Mouse (Mus musculus): ENCODE measurements around the gene 2900011O08Rik. TPM values are rescaled to one million over a fixed set of nuclear protein-coding genes. Genes with fewer than 3 reads are reported as not detected.
"Not testable (repeated sequence)": the region's sequence is repeated elsewhere in the genome, so short reads cannot be mapped to it uniquely, and the experiment has no call there.

2900011O08Rik gene
- polyA plus RNA-seq, 1 experiment from 2014 or later: 1.6 TPM

- Histone ChIP-seq H3K4me2 (no peak overlapping the region), H3K4me1 (replicated peaks) (no peaks in the 10 kb centered on the region), H3K9me3 (replicated peaks) (peaks cover 11% of the 10 kb centered on the region; the same call in 1 of the 2 replicates), H3K27ac (ENCODE audit: poor library complexity, severe bottlenecking) (no peak overlapping the region), H3K36me3 (no peaks in the 10 kb centered on the region), H3K9ac (no peak overlapping the region), H3K27me3 (replicated peaks) (no peaks in the 10 kb centered on the region), H3K4me3 (no peak overlapping the region)
- 86% methylated on average over 8 of the region's 8 CpGs for WGBS
- ATAC-seq (ENCODE audit: insufficient number of reproducible peaks, low FRiP score): no peak
Measured at GRCm38 (mm10) chr16:13972051-13972450, 14.4 kb upstream of the 2900011O08Rik start.

GRCm38 (mm10) chr16:13976358-13976896 lies 10.0 kb upstream of the 2900011O08Rik start:
- not testable (repeated sequence) for H3K4me1 ChIP-seq (replicated peaks); H3K4me2 ChIP-seq; H3K27ac ChIP-seq (ENCODE audit: poor library complexity, severe bottlenecking); H3K4me3 ChIP-seq; ATAC-seq (ENCODE audit: insufficient number of reproducible peaks, low FRiP score); H3K36me3 ChIP-seq; H3K9ac ChIP-seq; H3K27me3 ChIP-seq (replicated peaks)
- 82% methylated on average over 4 of the region's 4 CpGs for WGBS
- H3K9me3 ChIP-seq (replicated peaks): peaks cover 11% of the 10 kb centered on the region; the same call in 1 of the 2 replicates

GRCm38 (mm10) chr16:13977026-13977425 lies 9.4 kb upstream of the 2900011O08Rik start:
- H3K4me2 ChIP-seq; H3K27me3 ChIP-seq (replicated peaks); H3K27ac ChIP-seq (ENCODE audit: poor library complexity, severe bottlenecking); H3K4me1 ChIP-seq (replicated peaks); H3K9ac ChIP-seq; H3K4me3 ChIP-seq; H3K36me3 ChIP-seq; ATAC-seq (ENCODE audit: insufficient number of reproducible peaks, low FRiP score): not testable (repeated sequence)
- H3K9me3 ChIP-seq (replicated peaks): peaks cover 11% of the 10 kb centered on the region; the same call in 1 of the 2 replicates
- WGBS: 45% methylated on average over 1 of the region's 1 CpGs

DNA sequence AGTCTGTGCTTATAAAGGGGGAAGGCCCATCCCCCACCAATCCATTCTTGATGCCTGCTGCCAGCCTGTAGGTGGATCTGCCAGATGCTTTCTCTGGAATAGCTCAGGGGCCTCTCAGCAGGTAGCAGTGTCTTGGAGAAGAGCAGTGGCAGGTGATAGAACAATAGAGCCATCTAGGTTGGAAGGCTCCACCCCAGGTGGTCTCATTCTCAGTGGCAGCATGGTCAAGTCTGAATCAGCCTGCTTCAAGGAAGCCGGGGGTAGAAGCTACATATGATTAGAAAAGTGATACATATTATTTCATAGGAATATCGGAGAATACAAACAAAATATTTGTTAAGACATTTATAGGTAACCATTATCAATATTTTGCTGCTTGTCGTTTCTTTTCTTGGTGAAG lies 4.7 kb upstream of the 2900011O08Rik start:
- H3K4me3 ChIP-seq: not testable (repeated sequence)
- WGBS: 67% methylated on average over 3 of the region's 3 CpGs

DNA sequence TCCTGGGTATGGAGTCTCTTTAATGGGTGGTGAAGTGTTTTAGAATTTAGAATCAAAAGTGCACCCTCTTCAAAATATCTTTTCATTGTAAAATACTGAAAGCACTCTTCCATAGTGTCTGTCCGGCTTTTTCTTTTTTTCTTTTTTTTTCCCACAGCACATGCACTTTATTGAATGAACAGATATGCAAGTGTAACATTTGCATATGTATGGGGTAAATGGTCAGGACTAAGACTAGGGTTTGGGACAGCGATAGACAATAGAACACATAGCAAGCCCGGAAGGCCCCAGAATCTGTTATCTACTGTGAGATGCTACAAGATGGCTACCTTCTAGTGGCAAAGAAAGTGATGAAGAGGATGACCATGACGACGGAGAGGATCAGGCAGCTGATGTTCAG lies 3.2 kb upstream of the 2900011O08Rik start:
- no peak for ATAC-seq (ENCODE audit: insufficient number of reproducible peaks, low FRiP score)
- WGBS: 79% methylated on average over 5 of the region's 5 CpGs
- Histone ChIP-seq H3K4me3 (no peak overlapping the region), H3K36me3 (no peaks in the 10 kb centered on the region), H3K9me3 (replicated peaks) (no peaks in the 10 kb centered on the region), H3K4me1 (replicated peaks) (peaks cover 8% of the 10 kb centered on the region; the same call in 1 of the 2 replicates), H3K27ac (ENCODE audit: poor library complexity, severe bottlenecking) (no peak overlapping the region), H3K27me3 (replicated peaks) (peaks cover 21% of the 10 kb centered on the region), H3K9ac (no peak overlapping the region), H3K4me2 (no peak overlapping the region)

More for the DNA sequence above, 4.7 kb upstream of the 2900011O08Rik start:
- H3K9me3 ChIP-seq (replicated peaks); H3K4me2 ChIP-seq; H3K27ac ChIP-seq (ENCODE audit: poor library complexity, severe bottlenecking); ATAC-seq (ENCODE audit: insufficient number of reproducible peaks, low FRiP score); H3K4me1 ChIP-seq (replicated peaks); H3K27me3 ChIP-seq (replicated peaks); H3K9ac ChIP-seq; H3K36me3 ChIP-seq: not testable (repeated sequence)

DNA sequence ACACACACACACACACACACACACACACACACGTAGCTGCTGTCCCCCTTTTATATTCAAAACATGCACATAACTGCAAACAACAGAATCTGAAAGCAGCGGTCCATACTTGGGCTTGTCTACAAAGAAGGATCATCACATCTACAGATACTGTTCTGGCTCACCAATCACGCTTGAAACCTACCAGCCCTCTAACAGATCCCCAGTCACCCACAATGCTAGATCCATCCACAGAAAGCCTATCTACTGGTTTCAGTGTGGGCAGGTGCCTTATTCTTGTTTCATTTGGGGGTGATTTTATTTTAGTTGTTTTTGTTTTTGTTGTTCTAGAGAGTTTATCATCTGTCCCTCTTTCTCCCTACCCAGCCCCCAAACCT lies 219 bp upstream of the 2900011O08Rik start:
- WGBS: 48% methylated on average over 3 of the region's 3 CpGs
- H3K27me3 ChIP-seq (replicated peaks): peaks cover 21% of the 10 kb centered on the region
- peak overlapping the region; percentile 83 for H3K4me2 ChIP-seq
- 0 out of 2 replicates have a peak overlapping the region, but pooled peaks have one; percentile 45 for H3K9ac ChIP-seq
- H3K4me3 ChIP-seq: peak overlapping the region; percentile 46
- H3K9me3 ChIP-seq (replicated peaks): no peaks in the 10 kb centered on the region
- ATAC-seq (ENCODE audit: insufficient number of reproducible peaks, low FRiP score): no peak
- H3K36me3 ChIP-seq: no peaks in the 10 kb centered on the region
- peaks cover 8% of the 10 kb centered on the region; the same call in 1 of the 2 replicates for H3K4me1 ChIP-seq (replicated peaks)
- H3K27ac ChIP-seq (ENCODE audit: poor library complexity, severe bottlenecking): no peak overlapping the region

- Histone ChIP-seq H3K9ac (no peak overlapping the region), H3K4me3 (no peak overlapping the region), H3K4me2 (no peak overlapping the region), H3K9me3 (replicated peaks) (no peaks in the 10 kb centered on the region), H3K4me1 (replicated peaks) (no peaks in the 10 kb centered on the region), H3K27ac (ENCODE audit: poor library complexity, severe bottlenecking) (no peak overlapping the region), H3K27me3 (replicated peaks) (0 out of 2 replicates have a peak, but pooled peaks cover 5% of the 10 kb centered on the region), H3K36me3 (no peaks in the 10 kb centered on the region)
- 76% methylated on average over 11 of the region's 11 CpGs for WGBS
- ATAC-seq (ENCODE audit: insufficient number of reproducible peaks, low FRiP score): no peak
Measured at GRCm38 (mm10) chr16:13992518-13993248, 6.3 kb downstream of the 2900011O08Rik start.

DNA sequence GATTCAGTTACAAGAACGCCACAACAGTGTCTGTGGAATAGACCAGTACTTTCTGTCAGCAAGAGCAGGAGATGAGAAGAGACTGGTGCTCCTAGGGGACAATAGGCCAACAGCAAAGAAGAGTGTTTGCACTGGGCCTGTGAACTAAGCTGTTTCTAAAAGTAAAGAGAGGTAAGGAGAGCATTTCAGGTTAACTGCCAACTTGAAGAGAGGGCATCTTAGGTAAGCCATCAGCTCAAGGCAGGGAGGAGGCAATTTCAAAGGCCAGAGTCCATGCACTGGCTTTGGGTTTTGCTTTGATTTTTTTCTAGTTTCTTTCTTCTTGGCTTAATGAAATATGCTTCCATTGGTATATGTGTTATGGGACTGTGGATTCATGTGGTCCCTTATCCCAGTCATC lies 7.7 kb downstream of the 2900011O08Rik start:
- no peaks in the 10 kb centered on the region for H3K36me3 ChIP-seq
- no peak overlapping the region for H3K4me3 ChIP-seq
- 71% methylated on average over 1 of the region's 1 CpGs for WGBS
- H3K9ac ChIP-seq: no peak overlapping the region
- H3K27ac ChIP-seq (ENCODE audit: poor library complexity, severe bottlenecking): no peak overlapping the region
- no peaks in the 10 kb centered on the region for H3K9me3 ChIP-seq (replicated peaks)
- H3K4me1 ChIP-seq (replicated peaks): no peaks in the 10 kb centered on the region
- H3K4me2 ChIP-seq: no peak overlapping the region
- no peaks in the 10 kb centered on the region for H3K27me3 ChIP-seq (replicated peaks)
- ATAC-seq (ENCODE audit: insufficient number of reproducible peaks, low FRiP score): no peak

- no peak overlapping the region for H3K27ac ChIP-seq (ENCODE audit: poor library complexity, severe bottlenecking)
- H3K9ac ChIP-seq: no peak overlapping the region
- H3K27me3 ChIP-seq (replicated peaks): no peaks in the 10 kb centered on the region
- no peaks in the 10 kb centered on the region for H3K36me3 ChIP-seq
- WGBS: 79% methylated on average over 1 of the region's 1 CpGs
- ATAC-seq (ENCODE audit: insufficient number of reproducible peaks, low FRiP score): no peak
- no peak overlapping the region for H3K4me2 ChIP-seq
- no peaks in the 10 kb centered on the region for H3K9me3 ChIP-seq (replicated peaks)
- no peak overlapping the region for H3K4me3 ChIP-seq
- no peaks in the 10 kb centered on the region for H3K4me1 ChIP-seq (replicated peaks)
Measured at GRCm38 (mm10) chr16:13994502-13994901, 8.1 kb downstream of the 2900011O08Rik start.

GRCm38 (mm10) chr16:14003386-14004130 lies 17.2 kb downstream of the 2900011O08Rik start:
- ATAC-seq (ENCODE audit: insufficient number of reproducible peaks, low FRiP score): no peak
- H3K27me3 ChIP-seq (replicated peaks): no peaks in the 10 kb centered on the region
- no peaks in the 10 kb centered on the region for H3K36me3 ChIP-seq
- H3K27ac ChIP-seq (ENCODE audit: poor library complexity, severe bottlenecking): no peak overlapping the region
- no peak overlapping the region for H3K4me2 ChIP-seq
- H3K9me3 ChIP-seq (replicated peaks): no peaks in the 10 kb centered on the region
- no peak overlapping the region for H3K9ac ChIP-seq
- H3K4me3 ChIP-seq: no peak overlapping the region
- 53% methylated on average over 8 of the region's 8 CpGs for WGBS
- H3K4me1 ChIP-seq (replicated peaks): 0 out of 2 replicates have a peak, but pooled peaks cover 3% of the 10 kb centered on the region

- ATAC-seq (ENCODE audit: insufficient number of reproducible peaks, low FRiP score): no peak
- no peak overlapping the region for H3K27ac ChIP-seq (ENCODE audit: poor library complexity, severe bottlenecking)
- WGBS: 29% methylated on average over 3 of the region's 3 CpGs
- H3K36me3 ChIP-seq: no peaks in the 10 kb centered on the region
- H3K9me3 ChIP-seq (replicated peaks): no peaks in the 10 kb centered on the region
- no peak overlapping the region for H3K4me3 ChIP-seq
- no peak overlapping the region for H3K9ac ChIP-seq
- H3K4me2 ChIP-seq: no peak overlapping the region
- H3K4me1 ChIP-seq (replicated peaks): 0 out of 2 replicates have a peak, but pooled peaks cover 3% of the 10 kb centered on the region
- H3K27me3 ChIP-seq (replicated peaks): no peaks in the 10 kb centered on the region
Measured at GRCm38 (mm10) chr16:14004170-14004569, 17.8 kb downstream of the 2900011O08Rik start.
